Mouse (Mus musculus) c-Kit-positive CD71-negative TER-119-negative erythroid progenitor cells, embryonic 14.5 days (primary cell): ENCODE measurements at regions not wholly inside any gene's neighbourhood (a gene's known extent, or its start where the extent isn't known, plus 50 kb on each side); places are given as distances from the start of the nearest gene placed in this dataset.

Experiments
- DNase-seq: peaks from one replicate; pipeline ENCODE4 v3.0.0-alpha.2; 2013; ENCODE audit warnings: low read depth

DNA sequence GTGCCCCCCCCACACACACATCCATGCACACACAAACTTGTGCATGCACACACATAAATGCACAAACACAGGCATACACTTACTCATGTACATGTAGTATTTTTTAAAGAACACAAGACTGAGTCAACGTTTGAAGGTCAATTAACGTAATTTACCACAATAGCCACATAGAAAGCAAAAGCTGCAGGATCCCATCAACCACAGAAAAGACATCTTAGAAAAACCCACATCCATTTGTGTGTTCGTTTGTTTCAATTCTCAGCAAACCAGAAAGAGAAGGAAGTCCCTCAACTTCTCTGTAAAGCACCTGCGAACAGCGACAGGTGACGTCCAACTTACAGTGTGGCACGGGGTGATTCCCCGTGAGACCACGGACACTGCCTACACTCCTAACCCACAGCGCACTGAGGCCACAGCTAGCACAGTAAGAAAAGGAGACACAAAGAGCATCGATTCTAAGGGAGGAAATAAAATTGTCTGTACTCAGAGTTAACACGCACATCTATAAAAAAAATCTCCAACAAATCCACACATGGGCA lies 53.8 kb downstream of the Dio3 start:
- no peak for DNase-seq

DNA sequence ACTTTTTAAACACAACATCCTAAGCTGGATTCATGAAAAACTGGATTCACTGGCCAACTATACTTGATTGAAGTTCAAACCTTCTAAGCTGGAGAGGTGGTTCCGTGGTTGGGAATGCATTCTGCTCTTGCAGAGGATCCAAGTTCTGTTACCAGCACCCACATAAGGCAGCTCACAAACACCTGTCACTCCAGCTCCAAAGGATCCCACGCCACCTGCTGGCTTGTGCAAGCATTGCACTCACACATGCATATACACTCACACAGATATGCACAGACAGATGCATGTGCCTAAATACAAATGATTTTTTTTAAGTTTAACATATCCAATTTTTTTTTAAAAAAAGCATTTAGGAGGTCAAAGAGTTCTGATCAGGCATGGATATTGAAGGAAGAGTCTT lies 55.7 kb downstream of the Dio3 start:
- no peak for DNase-seq

DNA sequence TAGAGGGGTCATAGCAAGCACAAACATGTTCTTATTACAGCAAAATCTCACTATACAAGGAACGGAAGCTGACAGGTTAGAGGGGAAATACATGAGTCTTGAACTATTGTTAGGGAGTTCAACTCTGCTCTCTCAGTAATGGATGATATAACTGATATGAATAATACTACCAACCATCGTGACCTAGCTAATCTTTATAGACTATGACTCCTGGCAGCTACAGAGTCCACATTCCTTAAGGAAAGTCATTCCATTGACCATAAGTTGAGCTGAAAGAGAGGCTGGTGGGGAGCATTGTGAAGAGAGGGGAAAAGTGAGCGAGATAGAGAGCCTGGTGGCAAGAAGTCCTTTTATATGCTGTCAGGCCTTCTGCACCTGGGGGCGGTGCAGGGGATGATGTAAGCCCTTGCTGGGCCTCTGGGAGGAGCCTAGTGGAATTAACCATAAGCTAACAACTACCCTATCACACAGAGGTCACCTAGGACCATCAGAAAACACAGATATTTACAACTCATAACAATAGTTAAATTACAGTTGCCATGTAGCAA lies 65.5 kb downstream of the Dio3 start:
- no peak for DNase-seq

DNA sequence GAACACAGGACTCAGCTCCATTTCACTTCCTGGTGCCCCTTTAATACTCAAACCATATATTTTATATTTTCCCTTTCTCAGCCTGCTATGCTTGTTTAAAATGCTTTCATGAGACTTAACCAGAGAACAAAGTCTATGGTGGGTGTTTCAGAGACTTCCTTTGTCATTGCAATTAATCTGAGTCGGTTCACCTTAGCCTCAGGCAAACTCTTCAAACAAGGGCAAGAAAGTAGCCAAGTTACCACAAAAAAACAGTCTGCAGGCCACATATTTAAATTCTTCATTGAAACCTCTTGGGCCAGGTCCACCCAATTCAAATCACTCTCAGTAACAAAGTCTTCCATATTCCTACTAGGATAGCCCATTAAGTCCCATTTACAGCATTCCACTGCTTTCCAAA lies 70.8 kb downstream of the Dio3 start:
- no peak for DNase-seq

DNA sequence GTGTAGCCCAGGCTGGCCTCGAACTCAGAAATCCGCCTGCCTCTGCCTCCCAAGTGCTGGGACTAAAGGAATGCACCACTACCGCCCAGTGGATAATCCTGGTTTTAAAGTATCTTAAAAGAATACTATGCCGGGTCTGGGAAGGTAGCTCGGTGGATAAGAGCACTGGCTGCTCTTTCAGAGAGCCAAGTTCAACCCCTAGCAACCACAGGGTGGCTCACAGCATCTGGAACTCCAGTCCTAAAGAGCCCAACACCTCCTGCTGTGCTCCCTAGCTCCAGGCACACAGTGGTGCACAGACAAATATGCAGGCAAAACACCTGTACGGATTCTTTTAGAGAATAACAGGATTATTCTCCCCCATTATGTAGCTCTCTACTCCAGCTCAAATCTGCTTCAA lies 77.0 kb downstream of the Dio3 start:
- no peak for DNase-seq

DNA sequence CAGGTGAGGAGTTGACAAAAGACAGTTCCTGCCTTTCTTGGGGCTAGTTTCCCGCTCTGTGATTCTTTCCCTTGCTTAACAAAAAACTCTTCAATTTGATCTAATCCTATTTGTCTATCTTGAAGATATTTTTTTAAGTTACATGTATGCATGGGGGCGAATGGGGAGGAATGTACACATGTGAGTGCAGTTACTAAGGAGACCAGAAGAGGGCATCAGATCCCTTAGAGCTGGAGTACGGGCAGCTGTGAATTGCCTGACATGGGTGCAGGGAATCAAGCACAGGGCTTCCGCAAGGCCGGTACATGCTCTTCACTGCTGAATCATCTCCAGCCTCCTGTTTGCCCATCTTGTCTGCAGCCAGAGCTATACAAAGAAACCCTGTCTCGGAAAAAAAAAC lies 79.8 kb upstream of the Ppp2r5c start:
- DNase-seq: no peak

DNA sequence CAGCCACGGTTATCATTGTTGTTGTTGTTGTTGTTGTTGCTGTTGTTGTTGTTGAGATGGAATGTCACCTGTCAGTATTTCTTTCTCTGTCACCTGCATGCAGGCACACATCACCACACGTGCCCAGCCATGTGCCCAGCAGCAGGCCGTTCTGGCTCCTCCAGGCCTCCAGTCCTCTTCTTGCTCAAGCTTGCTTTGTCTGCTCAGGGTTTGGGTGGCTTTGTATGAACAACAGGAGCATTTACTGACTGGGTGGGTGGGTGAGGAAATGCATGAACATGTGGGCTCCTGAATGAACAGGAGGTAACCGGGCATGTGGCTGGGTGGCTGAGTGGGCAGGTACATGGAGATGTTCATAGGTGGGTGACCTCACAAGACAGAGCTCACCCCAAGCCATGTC lies 79.1 kb upstream of the Ppp2r5c start:
- no peak for DNase-seq

DNA sequence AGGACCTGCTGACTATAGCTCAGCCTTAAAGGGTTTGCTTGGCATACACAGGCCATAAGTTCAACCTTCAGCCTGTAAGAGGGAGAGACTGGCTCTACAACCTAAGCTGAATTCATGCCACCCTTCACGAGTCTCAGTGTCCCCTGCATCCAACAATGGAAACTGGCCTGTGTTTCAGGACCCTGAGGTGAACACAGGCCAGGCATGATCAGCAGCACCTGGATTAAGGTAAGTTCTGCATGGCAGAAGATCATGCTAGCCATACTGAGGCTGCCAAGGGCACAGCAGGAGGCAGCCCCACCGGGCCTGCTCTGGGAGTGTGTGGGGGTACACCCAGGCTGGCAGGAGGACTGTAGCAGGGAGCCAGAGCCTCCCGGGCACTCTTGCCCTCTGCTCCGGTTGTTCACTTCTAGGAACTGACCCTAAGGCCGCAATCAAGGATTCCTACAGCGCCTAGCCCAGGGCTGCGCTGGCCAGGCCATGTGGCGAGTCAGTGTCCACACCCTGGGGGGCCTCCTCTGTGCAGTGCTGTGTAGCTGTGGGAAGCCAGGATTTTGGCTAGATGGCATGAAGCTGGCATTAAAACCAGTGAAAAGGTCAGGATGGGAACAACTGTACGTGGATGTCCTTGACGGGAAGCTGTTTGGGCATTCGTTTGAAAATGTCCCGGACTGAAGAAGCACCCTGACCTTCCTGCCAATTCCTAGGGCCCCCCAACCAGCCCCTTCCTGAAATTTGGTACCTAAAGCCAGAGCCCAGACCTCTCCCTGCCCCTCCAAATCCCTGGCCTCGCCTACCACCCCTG lies 74.8 kb upstream of the Ppp2r5c start:
- DNase-seq: no peak

DNA sequence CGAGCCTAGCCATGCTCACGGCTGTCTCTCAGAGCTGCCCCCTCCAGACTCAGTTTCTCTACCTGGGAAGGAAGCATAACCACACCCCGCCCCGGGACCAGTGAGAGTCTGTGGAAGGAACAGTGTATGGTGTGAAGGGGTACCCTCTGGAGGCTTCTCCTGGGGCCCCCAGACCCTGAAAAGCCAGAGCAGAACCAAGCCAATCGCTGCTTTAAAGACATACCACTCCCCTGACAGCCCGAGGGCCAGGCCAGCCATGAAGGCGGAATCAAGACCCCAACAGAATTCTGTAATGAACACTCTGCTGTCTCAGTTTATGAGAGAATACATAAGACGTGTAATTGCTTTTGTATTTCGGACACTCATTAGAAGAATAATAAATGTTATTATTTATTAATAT lies 73.9 kb upstream of the Ppp2r5c start:
- no peak for DNase-seq

DNA sequence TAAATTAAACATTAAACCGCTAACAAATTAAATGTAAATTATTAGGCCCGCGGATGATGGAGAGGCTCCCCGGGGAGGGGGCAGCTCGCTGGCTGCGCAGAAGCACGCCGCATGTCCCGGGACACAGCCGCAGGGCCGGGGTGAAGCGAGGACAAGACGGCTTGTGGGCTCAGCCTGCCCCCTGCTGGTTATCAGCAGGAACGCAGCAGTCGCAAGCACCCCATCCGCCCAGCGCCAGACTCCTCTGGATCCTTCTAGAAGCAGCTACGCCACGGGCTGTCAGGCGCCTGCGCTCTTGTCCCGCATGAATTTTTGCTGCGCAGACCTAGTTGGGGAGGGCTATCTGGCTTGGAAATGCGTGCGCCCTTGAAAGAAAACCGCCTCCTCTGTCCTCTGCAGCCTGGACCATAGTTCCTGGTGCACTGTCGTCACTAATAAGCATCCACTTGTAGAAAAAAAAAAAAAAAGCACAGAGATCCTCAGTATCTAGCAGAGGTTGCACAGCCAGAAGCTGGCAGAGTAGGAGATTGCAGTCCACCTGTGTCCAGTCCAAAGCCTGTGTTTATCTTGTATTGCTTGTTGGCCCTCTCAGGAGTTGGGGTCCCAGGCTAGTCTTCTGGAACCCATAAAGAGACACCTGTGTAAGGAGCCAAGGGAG lies 73.4 kb upstream of the Ppp2r5c start:
- DNase-seq: peak; percentile 64

DNA sequence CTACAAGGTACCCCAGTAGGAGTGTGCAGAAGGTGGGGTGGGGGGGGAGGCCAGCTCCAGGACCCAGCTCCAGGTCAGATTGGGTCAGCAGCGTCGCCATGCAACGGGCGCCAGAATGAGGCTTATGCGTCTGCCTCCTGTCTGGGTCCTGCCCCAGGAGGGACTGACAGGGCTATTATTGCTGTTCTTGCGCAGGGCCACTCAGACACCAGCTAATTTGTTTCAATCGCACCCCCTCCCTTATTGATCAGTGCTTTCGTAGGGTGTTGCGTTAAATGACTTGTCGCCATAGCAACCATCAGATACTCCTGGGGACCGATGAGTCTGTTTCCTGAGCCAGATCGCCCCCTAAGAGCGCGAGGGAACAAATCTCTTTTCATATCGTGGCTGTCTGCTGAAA lies 71.8 kb upstream of the Ppp2r5c start:
- DNase-seq: no peak

DNA sequence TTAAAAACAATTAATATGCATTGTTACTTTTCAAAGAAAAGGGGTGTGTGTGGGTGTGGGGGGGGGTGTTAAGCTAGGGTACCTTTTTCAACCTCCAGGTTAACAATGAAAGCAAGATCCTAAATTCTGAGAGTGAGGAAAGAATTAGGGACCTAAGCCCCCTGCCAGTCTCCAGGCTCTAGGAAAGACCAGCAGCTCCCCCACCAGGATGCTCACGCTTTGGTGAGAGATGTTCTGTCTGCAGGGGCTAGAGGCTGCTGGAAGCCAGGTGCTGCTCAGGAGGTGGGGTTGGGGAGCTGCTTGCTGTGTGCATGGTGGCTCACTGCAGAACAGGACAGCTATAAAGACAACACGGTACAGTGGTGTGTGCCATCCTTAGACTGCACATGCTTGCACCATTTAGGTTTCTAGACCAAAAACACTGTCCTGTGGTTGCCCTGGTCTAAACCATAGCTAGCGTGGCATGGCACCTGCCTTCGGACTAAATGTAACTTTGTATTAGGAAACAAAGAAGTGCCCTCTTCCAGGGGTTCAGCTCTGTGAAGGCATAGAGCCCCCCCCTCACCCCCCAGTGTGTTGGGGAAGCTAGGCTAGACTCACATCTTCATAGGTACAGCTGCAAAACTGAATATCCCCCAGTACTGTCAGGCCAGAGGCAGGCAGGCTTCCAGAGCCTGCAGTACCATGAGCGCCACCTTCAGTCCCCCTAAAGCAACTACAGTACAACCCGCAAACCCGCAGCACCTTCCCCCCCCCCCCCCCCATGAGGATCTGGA lies 70.7 kb upstream of the Ppp2r5c start:
- peak; percentile 31 for DNase-seq

DNA sequence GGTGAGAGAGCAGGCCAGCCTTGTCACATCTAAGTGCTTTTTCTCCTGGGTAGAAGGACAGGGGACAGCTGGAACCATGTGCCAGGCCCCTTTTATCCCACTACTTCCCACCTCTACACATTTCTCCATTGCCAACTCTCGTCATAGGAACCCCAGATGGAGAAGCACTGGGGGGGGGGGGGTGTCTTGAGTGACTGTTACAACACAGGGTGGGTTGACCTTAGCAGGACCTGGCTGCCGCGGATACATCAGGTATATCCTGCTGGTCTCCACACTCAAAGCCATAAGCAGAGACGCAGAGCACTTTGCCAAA lies 70.1 kb upstream of the Ppp2r5c start:
- no peak for DNase-seq

DNA sequence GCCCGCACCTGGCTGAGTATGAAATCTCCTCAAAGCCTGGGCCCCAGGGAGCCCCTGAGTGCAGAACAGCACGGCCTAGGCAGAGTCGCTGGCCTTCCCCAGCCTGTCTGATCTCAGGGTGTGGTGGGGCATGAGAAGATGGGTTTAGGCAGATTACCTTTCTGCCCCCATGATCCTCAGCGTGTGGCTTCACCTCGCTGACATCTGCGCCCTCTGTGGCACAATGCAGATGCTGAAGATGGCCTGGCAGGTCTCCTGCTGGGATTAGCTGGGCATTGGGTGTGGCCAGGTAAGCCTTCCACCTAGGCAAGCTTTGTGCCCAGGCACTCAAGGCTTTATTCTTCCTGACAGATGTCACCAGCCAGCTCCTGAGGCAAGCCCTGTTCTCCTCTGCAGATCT lies 69.6 kb upstream of the Ppp2r5c start:
- DNase-seq: no peak

DNA sequence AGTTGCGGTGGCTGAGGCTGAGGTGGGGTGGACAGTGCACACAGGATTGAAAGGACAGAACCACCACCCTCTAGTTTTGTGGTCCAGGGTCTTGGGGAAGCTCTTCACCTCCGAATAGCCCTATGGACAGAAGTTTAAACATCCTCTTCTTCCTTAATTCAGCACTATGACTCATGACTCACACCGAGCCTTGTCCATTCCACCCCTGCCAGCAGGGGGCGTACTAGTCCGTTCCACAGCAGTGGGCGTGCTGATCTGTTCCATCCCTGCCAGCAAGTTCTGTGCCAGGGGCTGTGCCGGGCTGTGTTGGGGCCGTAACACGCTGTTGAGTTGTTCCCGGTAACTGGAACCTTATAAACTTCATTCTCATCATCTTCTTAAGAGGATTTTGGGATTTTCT lies 69.2 kb upstream of the Ppp2r5c start:
- DNase-seq: peak; percentile 44

DNA sequence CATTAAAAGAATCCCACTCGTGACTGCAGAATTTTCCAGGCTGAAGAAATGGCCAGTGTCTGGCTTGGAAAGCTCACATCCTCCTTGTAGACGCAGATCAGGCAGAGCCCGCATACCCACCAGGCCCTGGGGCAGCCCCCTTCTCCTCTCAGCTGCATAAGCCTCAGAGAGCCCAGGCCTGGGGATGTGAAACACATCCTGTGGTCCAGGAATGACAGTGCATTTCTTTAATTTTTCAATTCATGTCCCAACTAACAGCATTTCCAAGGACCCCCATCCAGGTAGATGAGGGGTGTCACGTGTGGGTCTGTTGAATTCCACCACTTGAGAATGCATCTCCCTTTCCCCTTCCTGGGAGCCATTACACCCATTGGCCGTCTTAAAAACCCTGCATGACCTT lies 68.6 kb upstream of the Ppp2r5c start:
- DNase-seq: no peak

DNA sequence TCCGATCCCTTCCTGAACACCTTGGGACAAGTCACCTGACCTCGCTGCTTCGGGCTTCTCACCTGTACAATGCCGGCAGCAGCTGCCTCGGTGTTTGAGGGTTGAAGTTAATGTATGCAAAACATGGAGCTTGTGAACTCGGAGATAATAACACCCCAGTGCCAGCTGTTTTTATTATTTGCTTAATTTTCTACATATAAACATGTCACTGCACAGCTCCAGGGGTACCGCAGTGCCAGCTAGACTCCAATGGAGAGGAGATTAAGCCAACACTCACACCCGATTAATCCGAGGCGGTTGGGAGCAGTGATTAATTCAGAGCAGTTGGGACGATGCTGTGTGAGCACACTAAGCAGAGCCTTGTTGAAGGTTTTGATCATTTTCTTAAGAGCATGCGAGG lies 67.2 kb upstream of the Ppp2r5c start:
- DNase-seq: no peak

DNA sequence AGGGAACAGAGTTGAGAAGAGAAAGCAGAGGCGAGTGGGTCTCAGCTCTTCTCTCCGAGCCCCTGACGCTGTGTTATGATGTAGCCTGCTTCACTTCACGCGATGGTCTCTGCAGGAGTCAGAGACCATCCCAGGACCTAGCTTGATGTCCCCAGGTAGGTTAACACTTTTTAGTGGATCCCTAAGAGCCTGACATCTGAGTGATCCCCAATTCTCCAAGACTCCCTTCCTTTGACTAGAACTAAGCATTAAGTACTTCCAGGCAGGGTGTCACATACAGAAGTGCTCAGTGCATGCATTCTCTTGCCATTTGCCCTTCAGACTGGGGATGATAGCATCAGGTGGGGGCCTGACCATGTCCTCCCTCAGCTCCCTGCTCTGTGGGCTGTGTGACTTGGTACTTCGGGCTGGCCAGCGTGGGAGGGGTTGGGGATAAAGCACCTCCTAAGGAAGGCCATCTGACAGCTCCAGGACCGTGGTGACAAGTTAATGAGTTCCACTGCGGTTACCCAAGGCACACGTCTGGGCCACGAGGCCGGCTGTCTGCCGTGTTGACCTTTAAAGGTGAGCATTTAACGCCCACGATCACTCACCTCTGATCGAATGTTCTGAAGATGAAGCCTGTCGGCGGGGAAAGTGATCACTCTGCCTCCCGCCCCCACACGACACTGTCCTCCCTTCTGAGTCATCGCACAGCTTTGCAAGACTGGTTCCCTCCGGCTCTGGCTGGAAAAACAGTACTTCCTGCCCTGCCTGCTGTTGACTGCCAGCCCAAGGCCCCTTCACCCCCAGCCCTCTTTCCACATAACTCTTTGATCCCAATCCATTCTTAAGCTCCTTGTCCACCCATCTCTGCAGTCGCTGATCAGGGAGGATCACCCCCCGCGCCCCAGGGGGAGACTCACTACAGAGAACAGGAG lies 65.8 kb upstream of the Ppp2r5c start:
- peak; percentile 18 for DNase-seq

DNA sequence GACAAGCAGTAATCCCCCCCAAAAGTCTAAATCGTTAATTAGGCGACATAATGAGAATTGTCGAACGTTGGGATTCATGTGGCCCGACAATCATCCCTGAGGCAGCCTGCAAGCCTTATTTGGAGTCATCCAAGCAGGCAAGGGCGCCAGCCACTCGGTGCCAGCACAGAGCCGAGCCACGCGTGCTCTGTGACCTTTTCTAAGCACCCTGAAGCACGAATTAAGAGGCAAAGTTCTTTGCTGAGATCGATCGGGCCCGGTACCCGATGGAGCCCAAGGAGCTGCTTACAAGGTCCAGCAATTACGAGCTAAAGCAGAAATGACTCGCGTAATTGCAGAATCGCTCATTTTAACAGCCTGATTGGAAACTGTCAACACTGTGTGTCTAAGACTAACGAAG lies 61.9 kb upstream of the Ppp2r5c start:
- DNase-seq: no peak

DNA sequence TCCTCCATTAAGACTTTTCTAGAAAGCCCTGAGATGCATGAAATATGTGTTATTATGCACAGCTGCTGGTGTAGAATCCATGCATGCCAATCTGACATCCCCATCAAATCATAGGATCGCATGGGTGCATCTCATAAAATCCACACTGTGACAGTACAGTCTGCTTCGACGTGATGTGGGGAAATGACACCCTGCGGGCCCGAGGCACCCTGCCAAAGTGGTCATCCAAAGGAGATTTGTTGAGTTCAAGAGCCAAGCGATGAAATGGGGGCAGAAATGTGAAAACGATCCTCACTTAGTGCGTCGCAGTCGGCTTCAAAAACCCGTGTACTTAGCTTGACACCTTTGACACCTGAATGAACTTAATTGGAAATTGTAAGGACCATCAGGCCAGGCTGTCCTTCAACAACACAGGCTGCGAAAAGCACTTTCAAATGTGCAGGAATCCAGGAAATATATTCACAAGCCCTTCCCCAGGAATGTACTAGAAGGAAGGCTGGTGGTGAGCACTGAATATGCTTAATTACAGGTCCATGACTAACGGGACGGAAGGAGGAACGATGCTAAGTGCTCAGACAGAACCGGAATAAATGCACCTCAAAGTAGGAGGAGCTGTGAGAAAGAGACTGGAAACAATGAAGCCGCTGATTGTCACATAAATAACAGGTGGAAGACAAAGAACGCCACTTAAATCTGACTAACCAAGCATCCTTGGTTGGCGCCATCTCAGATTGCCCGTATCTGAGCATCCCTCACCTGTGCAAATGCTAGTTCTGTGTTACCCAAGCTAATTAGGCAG lies 60.9 kb upstream of the Ppp2r5c start:
- no peak for DNase-seq

DNA sequence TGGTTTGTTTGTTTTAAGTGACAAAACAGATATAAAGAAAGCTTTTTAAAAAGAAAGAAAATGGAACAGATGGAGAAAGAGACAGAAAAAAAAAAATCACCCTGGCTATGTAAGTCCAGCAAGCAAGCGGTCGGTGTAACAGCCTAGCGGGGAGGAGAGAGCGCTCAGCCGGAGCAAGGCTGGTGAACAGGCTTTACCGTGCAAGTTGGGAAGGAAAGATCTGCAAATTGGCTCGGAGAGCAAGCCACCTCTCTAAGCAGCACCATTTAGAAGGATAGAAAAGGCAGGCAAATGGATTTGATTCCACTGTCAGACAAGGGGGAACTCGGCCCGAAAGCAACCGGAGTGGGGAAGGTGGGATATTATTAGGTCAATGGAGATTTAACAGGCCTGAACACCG lies 59.9 kb upstream of the Ppp2r5c start:
- no peak for DNase-seq
